Mouse (Mus musculus): Measurements from ENCODE around the gene Fam102a.
"Not testable (repeated sequence)": the region's sequence is repeated elsewhere in the genome, so short reads cannot be mapped to it uniquely, and the experiment has no call there.

The Fam102a gene

DNA sequence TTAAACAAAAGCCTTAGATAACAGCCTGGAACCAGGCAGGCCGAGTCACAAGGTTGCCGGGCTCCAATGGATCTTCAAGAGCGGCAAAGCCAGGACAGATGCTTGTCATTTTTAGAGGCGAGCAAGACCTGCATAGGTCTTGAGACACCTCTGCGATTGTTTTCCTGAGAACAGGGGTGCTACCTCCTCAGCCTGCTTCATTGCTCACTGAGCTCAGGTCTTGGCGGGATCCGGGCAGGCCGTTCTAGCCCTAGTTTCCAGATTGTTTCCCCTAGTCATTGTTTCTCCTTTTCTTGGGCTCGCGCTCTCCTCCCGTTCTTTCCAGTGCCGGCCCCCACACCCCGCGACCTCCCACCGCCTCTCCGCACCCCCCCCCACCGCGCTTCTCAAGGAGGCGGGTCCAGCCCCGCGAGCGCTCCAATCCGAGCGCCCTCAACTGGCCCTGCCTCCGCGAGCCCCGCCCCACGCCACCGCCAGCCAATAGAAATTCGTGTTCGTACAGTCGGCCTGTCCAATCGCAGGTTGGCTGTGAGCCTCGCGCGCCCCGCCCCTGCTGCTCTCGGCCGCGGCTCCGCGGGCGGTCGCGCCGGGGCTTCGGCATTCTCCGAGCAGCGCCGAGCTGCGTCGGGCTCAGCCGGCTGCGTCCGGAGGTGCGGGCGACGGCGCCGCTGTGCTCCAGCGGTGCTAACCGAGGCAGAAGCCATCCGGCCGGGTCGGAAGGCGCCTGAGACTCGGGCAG lies at the start of gene Fam102a:
Gene Fam102a (plus strand): TSS at position 600 of the 739 bp plus-strand sequence.
- DNase-seq (ENCODE audit: low spot score): peak; percentile 98

DNA sequence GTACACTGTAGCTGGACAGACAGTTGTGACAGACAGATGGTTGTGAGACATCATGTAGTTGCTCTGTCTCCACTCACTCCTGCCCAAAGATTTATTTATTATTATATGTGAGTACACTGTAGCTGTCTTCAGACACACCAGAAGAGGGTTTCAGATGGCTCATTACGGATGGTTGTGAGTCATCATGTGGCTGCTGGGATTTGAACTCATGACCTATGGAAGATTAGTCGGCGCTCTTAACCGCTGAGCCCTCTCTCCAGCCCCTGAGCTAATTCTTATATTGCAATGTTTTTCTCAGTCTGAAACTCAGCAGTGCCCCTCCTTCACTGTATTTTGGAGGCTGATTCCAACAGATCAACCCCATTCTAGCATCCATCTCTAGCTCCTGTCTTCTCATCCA lies 49.4 kb upstream of the Fam102a start:
- DNase-seq (ENCODE audit: low spot score): no peak

DNA sequence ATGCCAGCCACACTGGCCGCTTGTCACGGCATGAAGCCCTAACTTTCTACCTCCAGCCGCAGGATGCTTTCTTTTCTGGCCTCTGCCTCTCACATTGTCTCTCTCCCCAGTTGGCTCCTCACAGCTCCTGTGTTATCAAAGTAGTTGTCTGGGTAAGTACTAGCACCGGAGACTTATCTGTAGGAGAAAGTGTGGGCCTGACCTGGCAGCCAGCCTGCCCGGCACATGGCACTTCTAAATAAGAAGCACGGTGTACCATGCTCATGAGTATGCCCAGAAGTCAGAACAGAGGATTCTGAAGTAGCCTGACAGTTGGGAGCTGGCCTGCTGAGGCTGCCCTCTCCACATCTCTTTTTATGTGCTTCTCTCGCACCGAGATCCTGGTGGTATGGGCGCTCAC lies 49.0 kb upstream of the Fam102a start:
- no peak for DNase-seq (ENCODE audit: low spot score)

DNA sequence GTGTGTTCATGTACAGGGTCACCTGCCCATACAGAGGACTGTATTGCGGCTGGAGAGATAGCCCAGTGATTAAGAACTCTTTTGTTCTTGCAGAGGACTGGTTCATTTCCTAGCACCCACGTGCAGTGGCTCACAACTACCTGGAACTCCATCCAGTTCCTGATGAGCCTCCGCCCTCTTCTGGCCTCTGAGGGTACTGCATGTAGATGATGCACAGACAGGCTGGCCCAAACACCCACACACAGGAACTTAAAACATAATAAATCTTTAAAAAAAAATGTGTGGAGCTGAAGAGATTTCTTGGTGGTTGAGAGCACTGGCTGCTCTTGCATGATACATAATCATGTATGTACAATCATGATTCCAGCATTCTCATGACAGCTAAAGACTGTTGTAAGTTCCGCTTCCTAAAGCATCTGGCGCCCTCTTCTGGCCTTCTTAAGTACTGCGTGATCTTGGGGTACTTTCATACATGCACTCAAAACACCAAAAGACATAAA lies 48.0 kb upstream of the Fam102a start:
- DNase-seq (ENCODE audit: low spot score): peak; percentile 92

DNA sequence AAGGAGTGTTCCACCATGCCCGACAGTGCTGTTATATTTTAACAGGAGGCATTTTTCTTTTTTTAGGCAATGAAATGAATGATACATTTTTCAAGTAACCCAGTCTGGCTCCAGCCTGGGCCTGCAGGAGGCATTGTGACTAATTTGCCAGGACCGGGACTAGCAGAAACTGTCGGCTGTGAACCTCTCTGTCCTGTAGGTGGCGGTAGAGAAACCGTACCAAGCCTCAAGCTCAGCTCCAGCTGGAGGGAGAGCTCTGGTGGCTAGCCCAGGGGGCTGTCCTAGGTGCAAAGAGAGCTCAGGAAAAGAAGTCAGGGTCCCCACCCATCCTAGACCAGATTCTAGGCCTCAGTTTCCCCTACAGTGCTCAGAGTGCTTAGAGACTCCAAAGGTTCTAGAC lies 46.5 kb upstream of the Fam102a start:
- DNase-seq (ENCODE audit: low spot score): peak; percentile 96

DNA sequence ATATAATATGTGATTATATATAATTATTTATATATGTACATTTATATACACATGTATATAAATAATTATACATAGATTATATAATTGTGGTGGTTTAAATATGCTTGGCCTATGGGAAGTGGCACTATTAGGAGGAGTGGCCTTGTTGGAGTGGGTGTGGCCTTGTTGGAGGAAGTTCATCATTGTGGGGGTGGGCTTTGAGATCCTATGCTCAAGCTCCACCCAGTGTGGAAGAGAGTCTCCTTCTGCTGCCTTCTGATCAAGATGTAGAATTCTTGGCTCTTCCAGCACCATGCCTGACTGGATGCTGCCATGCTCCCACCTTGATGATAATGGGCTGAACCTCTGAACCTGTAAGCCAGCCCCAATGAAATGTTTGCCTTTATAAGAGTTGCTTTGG lies 44.4 kb upstream of the Fam102a start:
- not testable (repeated sequence) for DNase-seq (ENCODE audit: low spot score)

DNA sequence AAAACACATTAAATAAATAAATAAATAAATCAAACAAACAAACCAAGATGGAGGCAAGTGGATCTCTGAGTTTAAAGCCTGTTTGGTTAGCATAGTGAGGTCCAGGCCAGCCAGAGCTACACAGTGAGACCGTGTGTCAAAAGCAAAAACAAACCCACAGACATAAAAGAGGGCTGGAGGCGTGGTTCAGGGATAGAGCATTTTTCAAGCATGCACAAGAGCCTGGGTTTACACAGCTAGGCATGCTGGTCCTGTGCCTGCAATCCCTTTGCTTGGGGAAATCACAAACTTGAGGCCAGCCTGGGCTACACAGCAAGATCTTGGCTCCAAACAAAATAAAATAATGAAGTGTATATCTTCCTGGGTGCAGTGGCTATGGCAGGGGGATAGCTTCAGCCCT lies 42.5 kb upstream of the Fam102a start:
- DNase-seq (ENCODE audit: low spot score): no peak

DNA sequence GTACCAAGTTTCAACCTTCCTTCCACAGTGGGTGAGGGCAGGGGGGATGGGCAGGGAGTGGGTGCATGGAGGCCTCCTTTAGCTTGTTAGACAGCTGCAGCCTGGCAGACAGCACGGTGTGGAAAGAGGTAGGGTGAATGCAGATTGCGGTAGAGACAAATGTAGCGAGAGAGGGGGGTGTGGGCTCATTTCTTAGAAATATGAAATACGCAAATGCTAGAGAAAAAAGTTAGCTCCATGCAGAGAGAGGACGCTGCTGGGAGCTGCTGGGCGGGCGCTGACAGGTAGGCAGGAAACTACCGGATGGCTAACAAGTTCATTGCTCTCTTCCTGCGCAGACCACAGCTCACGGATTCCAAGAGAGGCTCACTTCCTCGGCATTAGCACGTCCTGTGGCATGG lies 41.8 kb upstream of the Fam102a start:
- no peak for DNase-seq (ENCODE audit: low spot score)

DNA sequence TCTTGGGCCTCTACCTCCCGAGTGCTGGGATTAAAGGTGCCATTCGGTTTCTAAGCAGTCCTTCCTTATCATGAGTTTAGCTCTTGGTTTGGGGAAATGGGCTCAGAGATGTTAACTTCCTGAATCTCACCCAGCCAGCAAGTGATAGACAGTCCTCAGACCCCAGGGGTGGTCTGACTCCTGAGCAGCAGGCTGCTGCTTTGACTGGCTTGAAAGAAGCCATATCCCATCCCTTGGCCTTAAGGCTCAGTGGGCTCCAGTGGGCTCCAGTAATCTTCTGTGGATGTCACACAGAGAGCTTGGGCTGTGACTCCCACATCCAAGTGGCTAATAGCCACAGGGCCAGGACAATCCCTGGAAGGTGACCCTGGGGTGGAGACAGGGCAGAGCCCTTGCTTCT lies 40.6 kb upstream of the Fam102a start:
- no peak for DNase-seq (ENCODE audit: low spot score)

DNA sequence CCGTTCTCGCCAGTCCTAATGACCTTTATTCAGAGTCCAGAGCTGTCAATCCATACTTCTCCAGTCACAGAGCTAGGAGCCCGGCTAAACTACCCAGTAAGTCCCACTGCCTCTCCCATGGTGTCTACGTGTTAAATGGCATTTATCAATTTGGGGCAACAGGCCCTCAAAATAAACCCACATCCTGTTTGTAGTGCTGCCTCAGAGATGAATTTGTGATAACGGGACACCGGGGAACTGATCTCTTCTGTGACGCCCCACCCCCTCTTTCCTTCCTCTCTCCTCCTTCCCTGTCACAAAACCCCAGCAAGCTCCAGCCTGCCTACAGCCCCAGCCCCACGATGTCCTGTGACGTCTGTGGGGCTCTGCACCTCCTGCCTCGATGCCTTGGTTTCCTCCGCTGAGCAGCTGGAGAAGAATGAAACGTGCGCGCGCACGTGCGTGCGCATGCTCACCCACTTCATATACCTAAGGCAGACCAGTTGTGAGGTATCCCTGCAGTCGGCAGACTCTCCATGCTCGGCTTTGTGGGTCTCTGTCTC lies 39.9 kb upstream of the Fam102a start:
- DNase-seq (ENCODE audit: low spot score): no peak

DNA sequence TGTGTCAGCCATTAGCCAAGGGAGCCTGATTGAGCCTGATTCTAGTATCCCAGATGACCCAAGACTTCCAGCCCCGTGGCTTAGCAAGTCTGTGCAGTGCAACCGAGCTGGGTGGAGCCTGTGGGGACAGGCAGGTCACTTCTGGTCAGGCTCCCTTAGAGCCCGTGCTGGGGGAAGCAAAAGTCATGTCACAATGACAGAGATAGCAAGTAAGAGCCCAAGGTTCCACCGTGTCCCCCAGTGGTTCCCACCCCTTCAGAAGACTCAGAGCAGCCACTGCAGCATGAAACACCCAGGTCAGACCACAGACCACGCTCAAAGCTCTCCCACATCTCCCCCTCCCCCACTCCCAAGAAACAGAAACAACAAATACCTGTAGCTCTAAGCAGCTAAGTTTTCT lies 38.9 kb upstream of the Fam102a start:
- no peak for DNase-seq (ENCODE audit: low spot score)

DNA sequence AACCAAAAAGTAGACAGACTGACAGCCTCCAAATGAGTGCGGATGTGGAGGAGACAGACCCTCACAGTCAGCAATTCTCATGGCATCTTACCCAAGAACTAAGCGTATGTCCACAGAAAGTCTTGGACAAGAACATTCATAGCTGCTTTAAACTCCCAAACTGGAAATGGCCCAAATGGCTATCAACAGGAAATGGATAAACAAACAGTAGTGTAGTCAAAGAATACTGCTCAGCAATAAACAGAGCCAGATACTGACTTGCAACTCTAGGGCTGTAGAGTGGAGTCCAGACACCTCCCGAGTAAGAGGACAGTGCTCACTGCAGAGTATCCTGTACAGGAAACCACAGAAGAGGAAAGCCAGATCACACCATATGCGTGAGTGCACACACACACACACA lies 35.8 kb upstream of the Fam102a start:
- no peak for DNase-seq (ENCODE audit: low spot score)

DNA sequence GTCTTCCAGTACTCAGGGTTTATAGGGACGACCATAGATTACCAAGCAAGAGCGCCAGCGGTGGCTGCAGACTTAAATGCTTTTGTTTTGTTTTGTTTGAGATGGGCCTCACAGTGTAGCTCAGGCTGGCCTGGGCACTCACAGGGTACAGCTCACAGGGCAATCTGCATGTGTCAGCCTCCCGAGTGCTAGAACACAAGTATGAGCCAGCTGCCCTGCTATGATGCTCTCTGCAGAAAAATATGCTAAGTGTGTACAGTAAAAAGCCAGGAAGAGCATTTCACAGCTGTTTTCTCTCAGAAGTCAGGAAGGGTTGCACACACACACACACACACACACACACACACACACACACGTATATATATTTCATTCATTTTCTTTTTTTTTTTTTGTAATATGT lies 34.7 kb upstream of the Fam102a start:
- DNase-seq (ENCODE audit: low spot score): no peak

DNA sequence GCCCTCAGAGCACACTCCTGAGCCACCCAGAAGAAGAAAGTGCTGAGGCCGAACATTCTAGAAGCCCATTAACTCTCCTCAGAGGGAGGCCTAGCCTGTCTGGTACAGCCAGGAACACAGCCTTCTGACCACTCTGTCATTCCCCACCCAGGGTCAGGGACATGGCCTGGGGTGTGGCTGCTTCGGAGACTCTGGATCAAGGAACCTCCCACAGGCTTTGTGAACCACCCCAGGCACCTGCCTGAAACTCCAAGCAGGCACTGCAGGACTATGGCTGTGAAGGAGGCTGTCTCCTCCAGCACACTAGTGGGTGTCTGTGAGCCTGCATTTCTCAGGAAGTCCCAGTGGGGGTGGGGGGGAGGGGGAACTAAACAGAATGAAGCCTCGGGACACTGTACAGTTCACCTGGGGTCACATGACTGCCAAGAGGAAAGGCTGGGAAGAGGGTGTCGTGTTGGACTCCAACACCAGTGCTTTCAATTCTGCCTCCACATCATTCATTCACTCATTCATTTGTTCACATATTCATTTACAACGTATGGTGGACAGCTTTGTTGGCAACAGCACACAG lies 33.3 kb upstream of the Fam102a start:
- DNase-seq (ENCODE audit: low spot score): no peak

DNA sequence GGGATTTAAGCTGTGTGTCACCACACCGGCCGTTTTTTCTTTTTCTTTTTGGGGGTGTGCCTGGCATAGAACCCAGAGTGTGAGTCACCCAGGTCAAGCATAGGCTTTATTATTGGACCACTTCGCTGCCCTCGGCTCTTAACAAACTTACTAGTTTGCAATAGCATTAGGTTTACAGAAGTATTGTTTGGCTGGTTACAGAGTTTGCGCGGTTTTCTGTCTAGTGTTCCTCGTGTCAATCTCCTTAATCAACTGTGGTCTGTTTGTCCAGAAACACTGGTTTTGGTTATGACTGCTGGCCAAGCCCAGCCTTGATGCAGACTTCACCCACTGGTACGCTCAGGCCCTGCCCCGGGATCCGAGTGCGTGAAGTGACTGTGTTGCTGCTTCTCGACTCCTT lies 32.3 kb upstream of the Fam102a start:
- no peak for DNase-seq (ENCODE audit: low spot score)

DNA sequence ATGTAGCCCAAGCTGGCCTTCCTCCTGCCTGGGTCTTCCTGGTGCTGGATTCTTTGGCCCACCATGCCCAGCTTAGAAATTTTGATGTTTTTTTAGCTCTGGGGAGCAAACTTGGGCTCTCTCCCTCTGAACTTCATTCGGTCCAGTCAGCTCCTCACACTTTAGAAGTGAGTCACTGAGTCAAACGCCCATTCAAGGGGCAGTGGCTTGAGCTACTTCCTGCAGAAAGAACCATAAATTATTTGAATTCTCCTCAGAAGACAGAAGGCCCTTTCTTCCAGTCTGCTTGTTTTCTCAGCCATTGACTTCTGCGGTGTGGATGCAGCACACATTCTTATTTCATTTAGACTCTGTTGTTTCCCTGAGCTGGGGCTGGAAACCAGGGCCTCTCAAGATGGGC lies 31.5 kb upstream of the Fam102a start:
- DNase-seq (ENCODE audit: low spot score): no peak

DNA sequence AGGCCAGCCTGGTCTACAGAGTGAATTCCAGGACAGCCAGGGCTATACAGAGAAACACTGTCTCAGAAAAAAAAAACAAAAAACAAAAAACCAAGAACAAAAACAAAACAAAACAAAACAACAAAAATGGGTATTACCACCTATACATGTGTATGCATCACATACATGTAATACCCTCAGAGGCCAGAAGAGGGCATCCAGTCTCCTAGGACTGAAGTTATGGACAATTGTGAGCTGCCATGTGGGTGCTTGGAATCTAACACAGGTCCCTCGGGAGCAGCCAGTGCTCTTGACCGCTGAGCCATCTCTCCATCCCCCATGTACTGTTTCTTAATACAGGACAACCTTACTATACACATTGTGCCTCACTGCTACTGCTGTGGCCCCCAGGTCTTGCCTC lies 29.6 kb upstream of the Fam102a start:
- no peak for DNase-seq (ENCODE audit: low spot score)

DNA sequence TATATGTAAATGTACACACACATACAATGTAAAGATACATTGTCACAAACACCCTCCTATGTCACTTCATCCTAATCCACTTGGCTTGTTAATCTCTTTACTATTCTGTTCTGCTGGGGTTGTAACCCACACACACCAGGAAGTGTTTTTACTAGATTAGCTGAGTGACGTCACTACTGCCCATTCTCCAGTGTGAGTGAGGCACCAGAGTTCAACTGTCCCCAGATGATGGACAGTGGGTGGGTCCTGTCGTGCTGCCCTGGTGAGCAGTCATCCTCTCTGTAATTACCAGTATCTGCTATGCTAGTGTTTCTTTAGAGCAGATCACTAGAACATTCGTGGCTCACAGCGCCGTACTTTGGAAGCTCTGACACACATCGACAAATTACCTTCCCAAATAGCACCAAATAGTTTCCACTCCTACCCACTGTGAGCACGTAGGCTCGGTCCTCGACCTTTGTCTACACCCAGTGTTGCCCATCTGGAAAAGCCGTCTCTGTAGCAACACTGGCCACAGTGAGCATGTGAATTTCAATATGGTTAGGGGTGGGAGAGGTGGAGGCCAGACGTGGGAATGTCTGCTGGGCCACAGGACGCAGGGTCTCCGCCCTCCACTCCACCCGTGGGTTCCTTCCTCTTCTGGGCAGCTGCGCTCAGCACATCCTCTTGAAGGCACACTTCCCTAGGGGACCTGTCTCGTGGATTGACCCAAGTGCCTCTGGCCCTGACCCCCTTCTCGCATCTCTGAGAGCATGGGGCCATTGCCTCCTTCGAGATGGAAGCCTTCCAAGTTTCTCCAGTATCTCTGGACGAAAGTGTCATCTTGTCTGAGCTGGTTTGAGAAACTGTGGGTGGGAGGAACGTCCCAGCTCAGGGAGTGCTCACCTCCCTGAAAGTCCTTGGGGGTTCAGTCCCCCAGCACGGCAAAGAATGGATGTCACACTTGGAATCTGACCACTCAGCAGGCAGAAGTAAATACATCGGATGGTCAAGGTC lies 28.2 kb upstream of the Fam102a start:
- DNase-seq (ENCODE audit: low spot score): no peak

DNA sequence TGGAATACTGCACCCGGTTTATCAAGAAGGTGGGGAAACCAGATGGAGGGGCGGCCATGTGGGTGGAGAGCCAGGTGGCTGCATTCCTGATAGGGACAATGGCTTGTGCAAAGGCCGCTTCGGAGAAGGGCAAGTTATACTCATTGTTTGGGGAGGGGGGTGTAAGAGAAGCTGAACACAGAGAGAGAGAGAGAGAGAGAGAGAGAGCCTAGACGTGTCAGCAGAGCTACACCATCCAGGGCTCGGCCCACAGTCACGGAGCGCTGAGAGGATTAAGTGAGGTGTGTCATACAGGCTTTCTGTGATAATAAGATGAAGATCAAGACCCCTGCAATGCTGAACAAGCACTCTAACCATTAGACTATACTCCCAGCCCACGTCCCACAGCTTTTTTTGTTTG lies 27.2 kb upstream of the Fam102a start:
- no peak for DNase-seq (ENCODE audit: low spot score)

DNA sequence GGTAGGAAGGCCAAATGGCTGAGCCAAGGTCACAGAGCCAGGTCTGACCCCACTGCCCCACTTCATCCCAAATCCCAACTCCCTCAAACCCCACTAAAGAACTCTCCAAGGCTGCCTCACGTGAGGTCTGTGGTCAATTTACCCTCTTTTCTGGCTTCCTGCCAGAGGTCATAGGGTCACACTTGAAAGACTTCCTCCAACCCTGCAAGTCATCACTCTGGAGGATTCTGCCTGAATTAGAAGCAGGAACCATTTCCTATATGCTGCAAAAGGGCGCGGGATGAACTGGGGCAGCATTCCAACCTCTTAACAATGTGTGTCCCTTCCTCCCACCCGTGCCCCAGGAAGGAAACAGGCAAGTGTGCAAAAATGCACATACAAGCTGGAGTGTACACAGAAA lies 25.8 kb upstream of the Fam102a start:
- no peak for DNase-seq (ENCODE audit: low spot score)

DNA sequence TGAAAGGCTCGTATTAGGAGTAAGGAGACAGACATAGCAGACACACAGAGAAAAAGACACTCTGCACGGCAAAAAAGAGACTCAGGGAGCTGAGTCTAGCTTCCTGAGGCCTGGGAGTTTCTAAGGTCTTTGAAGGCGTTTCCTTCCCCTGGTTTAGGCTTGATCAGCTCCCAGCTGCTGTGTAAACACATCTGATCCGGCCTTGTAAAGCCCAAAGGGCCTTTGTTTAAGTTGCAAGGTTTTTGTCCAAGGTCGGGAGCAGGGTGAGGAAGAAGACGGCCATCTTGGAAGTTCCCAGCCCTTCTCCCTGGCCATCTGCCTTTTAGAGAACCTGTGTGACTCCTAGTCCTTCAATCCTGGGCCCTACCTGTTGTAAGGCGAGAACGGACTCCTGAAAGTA lies 25.2 kb upstream of the Fam102a start:
- DNase-seq (ENCODE audit: low spot score): no peak

DNA sequence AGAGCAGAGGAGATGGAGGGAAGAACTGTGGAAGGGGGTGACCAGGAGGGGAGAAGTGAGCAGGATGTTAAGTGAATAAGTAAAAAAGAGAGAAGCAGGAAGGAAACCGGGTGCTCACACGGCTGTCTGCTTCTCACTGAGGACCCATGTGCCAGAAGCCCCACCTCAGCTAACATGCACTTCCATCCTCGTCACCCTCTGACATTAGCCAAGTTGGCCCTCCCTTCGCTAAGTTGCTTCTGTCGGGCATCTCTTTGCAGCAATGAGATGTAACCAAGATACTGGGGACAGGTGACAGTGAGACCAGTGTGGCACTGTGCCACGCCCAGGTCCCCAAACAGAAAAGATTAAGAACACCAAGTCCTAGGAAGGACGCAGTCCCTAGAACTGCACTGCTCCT lies 22.5 kb upstream of the Fam102a start:
- DNase-seq (ENCODE audit: low spot score): no peak

Measured in retina, embryonic 14.5 days (tissue).